ENCODE assay signal across 17 mouse cellular contexts in the genomic region with DNA sequence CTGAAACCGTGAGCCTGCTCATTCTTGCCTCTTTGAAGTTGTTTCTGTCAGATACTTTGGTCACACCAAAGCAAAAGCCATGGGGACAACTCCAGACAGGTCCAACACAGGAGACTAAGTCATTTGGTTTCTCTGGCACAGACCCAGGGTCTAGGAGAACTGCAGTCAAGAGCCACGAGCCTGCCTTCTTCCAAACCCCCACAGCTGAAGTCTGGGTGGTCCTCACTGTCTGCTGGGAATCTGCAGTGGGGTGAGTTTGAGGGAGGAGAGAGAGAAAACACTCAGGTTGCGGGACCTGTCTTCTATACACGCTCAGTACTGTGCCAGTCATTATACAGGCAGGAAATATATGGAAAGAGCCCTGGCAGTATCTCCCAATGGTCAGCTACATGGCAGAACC. TPM values are rescaled to one million over a fixed set of nuclear protein-coding genes. Genes with fewer than 3 reads are reported as not detected.
"Had no signal": no experiment of that assay in that cellular context is flagged by ENCODE, and none has a peak within 500 bp of the region (broad histone marks: within the 10 kb centered on the region; RNA-seq: fewer than 3 reads in every experiment).

No protein-coding gene starts in this region.

- H3K27ac ChIP-seq: kidney, embryonic 15.5 days; limb, embryonic 15.5 days; liver, embryonic 12.5 days; lung, embryonic 15.5 days; midbrain, embryonic 15.5 days; neural tube, embryonic 13.5 days; stomach, postnatal 0 days had no signal

- H3K4me3 ChIP-seq: kidney, embryonic 15.5 days; limb, embryonic 15.5 days; liver, embryonic 12.5 days; lung, embryonic 15.5 days; midbrain, embryonic 15.5 days; neural tube, embryonic 13.5 days had no signal

- ATAC-seq: intestine, embryonic 16.5 days; liver, embryonic 12.5 days; midbrain, embryonic 15.5 days had no signal

- H3K4me2 ChIP-seq: kidney, embryonic 15.5 days; limb, embryonic 15.5 days; liver, embryonic 12.5 days; lung, embryonic 15.5 days; midbrain, embryonic 15.5 days; neural tube, embryonic 13.5 days had no signal

- H3K36me3 ChIP-seq: lung, embryonic 15.5 days; midbrain, embryonic 15.5 days had no signal

- H3K4me1 ChIP-seq: kidney, embryonic 15.5 days; limb, embryonic 15.5 days; lung, embryonic 15.5 days; midbrain, embryonic 15.5 days; neural tube, embryonic 13.5 days had no signal

- DNase-seq: kidney, adult 2 months; kidney, postnatal 14 days; left cerebral cortex, postnatal 4 days; lung, postnatal 14 days; thymus, adult 18-20 months; thymus, postnatal 14 days had no signal

- H3K9me3 ChIP-seq: kidney, embryonic 15.5 days; limb, embryonic 15.5 days; liver, embryonic 12.5 days; lung, embryonic 15.5 days; midbrain, embryonic 15.5 days; neural tube, embryonic 13.5 days had no signal

- H3K27me3 ChIP-seq: limb, embryonic 15.5 days; lung, embryonic 15.5 days; midbrain, embryonic 15.5 days; neural tube, embryonic 13.5 days had no signal

- H3K9ac ChIP-seq: kidney, embryonic 15.5 days; limb, embryonic 15.5 days; liver, embryonic 12.5 days; lung, embryonic 15.5 days; midbrain, embryonic 15.5 days; neural tube, embryonic 13.5 days had no signal

RNA-seq across cellular contexts. Expression of a gene that starts 9.6 kb away (rescaled TPM):
- total RNA-seq: monocyte, adult 5-6 weeks had no signal

RNA-seq across cellular contexts. Expression of a gene that starts 35.4 kb away (rescaled TPM):
- total RNA-seq: megakaryocyte progenitor cell, adult 5-6 weeks; monocyte, adult 5-6 weeks had no signal
- polyA plus RNA-seq: liver, embryonic 16.5 days had no signal
